Mouse (Mus musculus) brain, embryonic 14.5 days (tissue): ENCODE data around the gene Ankmy2.

Source experiments
- CTCF ChIP-seq: fragments of 200-500 bp; IDR thresholded peaks from 2 replicates; pipeline ENCODE4 v1.5.1; 2012; ENCODE audit warnings: inconsistent platforms, mild to moderate bottlenecking, moderate library complexity, borderline replicate concordance; ENCODE audit not compliant: insufficient read depth, insufficient read length; ENCODE audit errors: extremely low read depth
- POLR2A ChIP-seq: fragments of 200-500 bp; IDR thresholded peaks from 2 replicates; pipeline ENCODE4 v1.6.1; 2012; ENCODE audit warnings: mild to moderate bottlenecking, inconsistent platforms, borderline replicate concordance; ENCODE audit not compliant: poor library complexity, insufficient read depth, insufficient read length, severe bottlenecking; ENCODE audit errors: extremely low read depth

- TF ChIP-seq CTCF (no peak), POLR2A (no peak)
Measured at GRCm38 (mm10) chr12:36119244-36119643, 37.7 kb upstream of the Ankmy2 start.
